Mouse (Mus musculus) erythroblast, adult 5-6 weeks (primary cell): ENCODE data around the gene Rgl1. TPM values are rescaled to one million over a fixed set of nuclear protein-coding genes. Genes with fewer than 3 reads are reported as not detected.

Experiments used
- ATAC-seq: replicated peaks from 2 replicates; pipeline ENCODE4 v1.8.0; 2016; ENCODE audit warnings: moderate number of reproducible peaks, mild to moderate bottlenecking, moderate TSS enrichment, inconsistent platforms; ENCODE audit not compliant: poor library complexity, low FRiP score, severe bottlenecking
- total RNA-seq, 2 experiments: library from RNA; stranded (forward) in 1 of 2; stranded (reverse) in 1 of 2; fragments of 150-400 nt in 1 of 2; fragments of 200-764, 138-1000 nt in 1 of 2; gene quantifications; 2 replicates each; pipeline versions ENCODE4 v1.2.3 to v1.2.4; 2015 to 2017; ENCODE audit warnings: low replicate concordance in 2 of 2

The Rgl1 gene
- total RNA-seq, 2 experiments from 2014 or later: 5.8 to 14.4 TPM

- ATAC-seq: peak; percentile 72; the same call in 1 of the 2 replicates
Observed at GRCm38 (mm10) chr1:152724286-152724685, 41.9 kb downstream of the Rgl1 start.

GRCm38 (mm10) chr1:152721535-152722198 is 44.5 kb downstream of the Rgl1 start:
- no peak for ATAC-seq

- ATAC-seq: no peak
Observed at GRCm38 (mm10) chr1:152720969-152721368, 45.2 kb downstream of the Rgl1 start.

GRCm38 (mm10) chr1:152718200-152718599 is 48.0 kb downstream of the Rgl1 start:
- no peak for ATAC-seq

GRCm38 (mm10) chr1:152717329-152717728 is 48.8 kb downstream of the Rgl1 start:
- ATAC-seq: no peak

GRCm38 (mm10) chr1:152714405-152714804 is 51.7 kb downstream of the Rgl1 start:
- no peak for ATAC-seq

GRCm38 (mm10) chr1:152713924-152714323 is 52.2 kb downstream of the Rgl1 start:
- no peak for ATAC-seq

- ATAC-seq: no peak
Observed at GRCm38 (mm10) chr1:152711037-152711436, 55.1 kb downstream of the Rgl1 start.

GRCm38 (mm10) chr1:152707560-152707959 is 58.6 kb downstream of the Rgl1 start:
- no peak for ATAC-seq

- no peak for ATAC-seq
Observed at GRCm38 (mm10) chr1:152703941-152704340, 62.2 kb downstream of the Rgl1 start.

GRCm38 (mm10) chr1:152702920-152703319 is 63.2 kb downstream of the Rgl1 start:
- no peak for ATAC-seq

- no peak for ATAC-seq
Observed at GRCm38 (mm10) chr1:152701066-152701465, 65.1 kb downstream of the Rgl1 start.

GRCm38 (mm10) chr1:152697341-152697740 is 68.8 kb downstream of the Rgl1 start:
- ATAC-seq: no peak

GRCm38 (mm10) chr1:152695491-152695890 is 70.7 kb downstream of the Rgl1 start:
- no peak for ATAC-seq

- ATAC-seq: no peak
Observed at GRCm38 (mm10) chr1:152689968-152690367, 76.2 kb downstream of the Rgl1 start.

GRCm38 (mm10) chr1:152687733-152688181 is 78.4 kb downstream of the Rgl1 start:
- no peak for ATAC-seq

GRCm38 (mm10) chr1:152687099-152687730 is 78.9 kb downstream of the Rgl1 start:
- 0 out of 2 replicates have a peak, but pooled peaks have one; percentile 36 for ATAC-seq

GRCm38 (mm10) chr1:152685531-152685930 is 80.6 kb downstream of the Rgl1 start:
- no peak for ATAC-seq

- no peak for ATAC-seq
Observed at GRCm38 (mm10) chr1:152682368-152683194, 83.6 kb downstream of the Rgl1 start.

GRCm38 (mm10) chr1:152681676-152682367 is 84.3 kb downstream of the Rgl1 start:
- ATAC-seq: no peak
